Mouse (Mus musculus) CH12.LX (cell line): ENCODE results near the gene Spag5. TPM values are rescaled to one million over a fixed set of nuclear protein-coding genes. Genes with fewer than 3 reads are reported as not detected.
"Not testable (repeated sequence)": the region's sequence is repeated elsewhere in the genome, so short reads cannot be mapped to it uniquely, and the experiment has no call there.

Experiments
- DNase-seq: peaks from one replicate; pipeline ENCODE4 v3.0.0-alpha.2; 2013; ENCODE audit errors: extremely low read depth
- H3K27ac ChIP-seq: 2 replicates; pipeline ENCODE4 v1.5.1; 2012; ENCODE audit warnings: low read depth, mild to moderate bottlenecking, control low read depth, moderate library complexity; ENCODE audit not compliant: insufficient read depth
- H3K27me3 ChIP-seq: replicated peaks from 2 replicates; pipeline ENCODE3; 2012; ENCODE audit warnings: inconsistent platforms
- H3K36me3 ChIP-seq, 2 experiments: replicated peaks in 1 of 2; 2 replicates each; pipeline versions ENCODE3 to v1.6.1; 2012; ENCODE audit warnings: inconsistent platforms in 1 of 2, low read length in 1 of 2, mild to moderate bottlenecking in 1 of 2, mixed read lengths in 1 of 2, moderate library complexity in 1 of 2; ENCODE audit not compliant: control insufficient read depth in 1 of 2, insufficient read depth in 1 of 2
- H3K4me1 ChIP-seq, 2 experiments: 2 replicates each; pipeline ENCODE4 v1.6.1; 2012; ENCODE audit warnings: inconsistent platforms in 1 of 2, moderate library complexity in 1 of 2; ENCODE audit not compliant: insufficient read depth in 2 of 2, control insufficient read depth in 1 of 2
- H3K4me2 ChIP-seq: 2 replicates; pipeline ENCODE4 v1.6.1; 2012; ENCODE audit warnings: low read depth, mild to moderate bottlenecking, control low read depth; ENCODE audit not compliant: poor library complexity, insufficient read depth, severe bottlenecking
- H3K4me3 ChIP-seq, 3 experiments: fragments of 150-350 bp in 1 of 3; sonication (generic) in 1 of 3; replicated peaks in 1 of 3; 2 replicates each; pipeline versions ENCODE3 to v1.5.1; 2011 to 2012; ENCODE audit warnings: low read depth in 2 of 3, low read length in 2 of 3, mild to moderate bottlenecking in 2 of 3, moderate library complexity in 2 of 3, control low read depth in 1 of 3, improper control_type of control experiment in 1 of 3, inconsistent platforms in 1 of 3, mixed read lengths in 1 of 3; ENCODE audit not compliant: poor library complexity in 1 of 3
- H3K79me2 ChIP-seq: replicated peaks from 2 replicates; pipeline ENCODE4 v1.6.1; 2012; ENCODE audit warnings: mild to moderate bottlenecking, moderate library complexity; ENCODE audit not compliant: control insufficient read depth, poor library complexity, insufficient read depth, severe bottlenecking; ENCODE audit errors: extremely low read depth
- H3K9ac ChIP-seq: 2 replicates; pipeline ENCODE4 v1.6.1; 2012; ENCODE audit warnings: low read depth, mild to moderate bottlenecking, control low read depth, moderate library complexity; ENCODE audit not compliant: insufficient read depth
- H3K9me3 ChIP-seq: replicated peaks from 2 replicates; pipeline ENCODE3; 2012; ENCODE audit warnings: low read length, inconsistent platforms, mixed read lengths
- CTCF ChIP-seq, 2 experiments: IDR thresholded peaks in 1 of 2; conservative IDR thresholded peaks in 1 of 2; 2 replicates each; pipeline ENCODE4 v1.5.1; 2011 to 2012; ENCODE audit warnings: low read depth in 2 of 2, low read length in 2 of 2, improper control_type of control experiment in 1 of 2, inconsistent platforms in 1 of 2, mild to moderate bottlenecking in 1 of 2, moderate library complexity in 1 of 2
- EP300 ChIP-seq: IDR thresholded peaks from 2 replicates; pipeline ENCODE4 v1.6.1; 2011; ENCODE audit warnings: low read length, improper control_type of control experiment
- ETS1 ChIP-seq: conservative IDR thresholded peaks from 2 replicates; pipeline ENCODE4 v1.6.1; 2012; ENCODE audit warnings: low read depth, mild to moderate bottlenecking, inconsistent platforms, low read length, improper control_type of control experiment, moderate library complexity
- IRF4 ChIP-seq: IDR thresholded peaks from 2 replicates; pipeline ENCODE4 v1.6.1; 2014; ENCODE audit warnings: low read depth, mild to moderate bottlenecking, inconsistent platforms, low read length, improper control_type of control experiment
- JUN ChIP-seq: IDR thresholded peaks from 2 replicates; pipeline ENCODE4 v1.6.1; 2011; ENCODE audit warnings: low read depth, mild to moderate bottlenecking, low read length, improper control_type of control experiment, moderate library complexity; ENCODE audit not compliant: insufficient read depth
- JUND ChIP-seq: conservative IDR thresholded peaks from 2 replicates; pipeline ENCODE4 v1.6.1; 2011; ENCODE audit warnings: low read depth, low read length, improper control_type of control experiment
- KAT2A ChIP-seq: IDR thresholded peaks from 2 replicates; pipeline ENCODE4 v1.6.1; 2012; ENCODE audit warnings: low read length, improper control_type of control experiment, inconsistent platforms; ENCODE audit not compliant: insufficient replicate concordance
- MAZ ChIP-seq: IDR thresholded peaks from 2 replicates; pipeline ENCODE4 v1.6.1; 2012; ENCODE audit warnings: low read depth, mild to moderate bottlenecking, inconsistent platforms, low read length, improper control_type of control experiment, moderate library complexity
- MXI1 ChIP-seq: IDR thresholded peaks from 2 replicates; pipeline ENCODE4 v1.6.1; 2011; ENCODE audit warnings: mild to moderate bottlenecking, low read depth, low read length, improper control_type of control experiment
- NRF1 ChIP-seq: IDR thresholded peaks from 2 replicates; pipeline ENCODE4 v1.6.1; 2014; ENCODE audit warnings: low read depth, mild to moderate bottlenecking, inconsistent platforms, low read length, improper control_type of control experiment, moderate library complexity
- PAX5 ChIP-seq: IDR thresholded peaks from 2 replicates; pipeline ENCODE4 v1.6.1; 2012; ENCODE audit warnings: low read length, inconsistent platforms, mixed read lengths
- POLR2A ChIP-seq: IDR thresholded peaks from 2 replicates; pipeline ENCODE4 v1.6.1; 2011; ENCODE audit warnings: low read depth, mild to moderate bottlenecking, improper control_type of control experiment, low read length
- POLR2AphosphoS2 ChIP-seq: IDR thresholded peaks from 2 replicates; pipeline ENCODE4 v1.6.1; 2011; ENCODE audit warnings: low read depth, low read length, improper control_type of control experiment
- RAD21 ChIP-seq: IDR thresholded peaks from 2 replicates; pipeline ENCODE4 v1.6.1; 2011; ENCODE audit warnings: low read depth, mild to moderate bottlenecking, low read length, improper control_type of control experiment, moderate library complexity
- SMC3 ChIP-seq: IDR thresholded peaks from 2 replicates; pipeline ENCODE4 v1.6.1; 2011; ENCODE audit warnings: low read depth, low read length, improper control_type of control experiment
- TCF12 ChIP-seq: IDR thresholded peaks from 2 replicates; pipeline ENCODE4 v1.6.1; 2014; ENCODE audit warnings: low read depth, mild to moderate bottlenecking, inconsistent platforms, low read length, improper control_type of control experiment
- USF1 ChIP-seq: IDR thresholded peaks from 2 replicates; pipeline ENCODE4 v1.6.1; 2014; ENCODE audit warnings: low read depth, mild to moderate bottlenecking, inconsistent platforms, low read length, improper control_type of control experiment
- USF2 ChIP-seq: conservative IDR thresholded peaks from 2 replicates; pipeline ENCODE4 v1.6.1; 2011; ENCODE audit warnings: low read depth, low read length, improper control_type of control experiment
- ZKSCAN1 ChIP-seq: IDR thresholded peaks from 2 replicates; pipeline ENCODE4 v1.6.1; 2012; ENCODE audit warnings: low read depth, inconsistent platforms, low read length, improper control_type of control experiment, borderline replicate concordance
- ZMIZ1 ChIP-seq: IDR thresholded peaks from 2 replicates; pipeline ENCODE4 v1.6.1; 2012; ENCODE audit warnings: low read depth, mild to moderate bottlenecking, inconsistent platforms, low read length, improper control_type of control experiment
- ZNF384 ChIP-seq: IDR thresholded peaks from 2 replicates; pipeline ENCODE4 v1.6.1; 2012; ENCODE audit warnings: low read depth, low read length, improper control_type of control experiment, inconsistent platforms
- dilution Hi-C: fragments of 300-500 bp; cut with MboI; formaldehyde crosslinking; loops from 2 replicates; pipeline ENCODE4 v1.14.3; 2020; ENCODE audit warnings: low sequenced_read_pairs; ENCODE audit not compliant: extremely low pct_unique_long_range_greater_than_20kb, extremely low pct_ligation_motif_present
- in situ Hi-C: fragments of 300-500 bp; cut with MboI; formaldehyde crosslinking; loops from 3 replicates; pipeline ENCODE4 v1.14.3; 2019; ENCODE audit warnings: low sequenced_read_pairs, low pct_ligation_motif_present, low pct_unique_long_range_greater_than_20kb, mixed read lengths
- polyA plus RNA-seq: library from polyadenylated mRNA; unstranded; fragments of >175 nt; gene quantifications from 2 replicates; pipeline ENCODE4 v1.2.1, GENCODE M21; 2012; ENCODE audit warnings: low read depth; ENCODE audit not compliant: insufficient read length
- total RNA-seq, 2 experiments: library from RNA; depleted of rRNA; stranded (reverse); fragments of 300-350 nt in 1 of 2; fragments of >200 nt in 1 of 2; gene quantifications; 2 replicates each; pipeline ENCODE4 v1.2.3; 2012 to 2014

Spag5 gene
- total and polyA plus RNA-seq, 3 experiments: 47.7 to 92.3 (median 57.0) TPM

- H3K36me3 ChIP-seq: peaks cover 88 to 97% of the 10 kb centered on the region in 2 experiments
- H3K4me1 ChIP-seq, H3K27me3 ChIP-seq, H3K4me3 ChIP-seq, dilution Hi-C loops, H3K4me2 ChIP-seq, H3K79me2 ChIP-seq, H3K9ac ChIP-seq, H3K27ac ChIP-seq, in situ Hi-C loops, H3K9me3 ChIP-seq: not testable (repeated sequence)
- DNase-seq: peak; percentile 43
- peak; percentile 15 for TF ChIP-seq RAD21
- TF ChIP-seq ZNF384: peak; percentile 45; the same call in 1 of the 2 replicates
- TF ChIP-seq SMC3: peak; percentile 8; the same call in 1 of the 2 replicates
- TF ChIP-seq CTCF (conservative IDR thresholded peaks at IDR 0.05 in 1 of 2, IDR thresholded peaks at IDR 0.05 in 1 of 2; ENCODE audit: low read depth in 2 of 2, low read length in 2 of 2): peak in 1 of 2 experiments; percentile 53; a peak in 2 of 4 replicates
Observed at GRCm38 (mm10) chr11:78276169-78276568, 25.2 kb upstream of the Spag5 start.

GRCm38 (mm10) chr11:78278853-78279252 is 22.5 kb upstream of the Spag5 start:
- no peak overlapping the region for H3K4me2 ChIP-seq
- H3K27ac ChIP-seq: no peak overlapping the region
- H3K36me3 ChIP-seq: peaks cover 81 to 96% of the 10 kb centered on the region in 2 experiments
- H3K4me3 ChIP-seq: no peak overlapping the region
- H3K79me2 ChIP-seq: no peaks in the 10 kb centered on the region
- TF ChIP-seq NRF1 (no peak), KAT2A (no peak), EP300 (no peak), MAZ (no peak), POLR2AphosphoS2 (no peak), RAD21 (no peak), POLR2A (no peak), ZMIZ1 (no peak), PAX5 (no peak), SMC3 (no peak), ZKSCAN1 (no peak), USF1 (no peak), ETS1 (no peak), USF2 (no peak), ZNF384 (no peak), JUND (no peak), JUN (no peak), MXI1 (no peak), IRF4 (no peak), TCF12 (no peak)
- TF ChIP-seq, all 38 proteins: peak for 0
- in situ Hi-C loops (no loop called here), dilution Hi-C loops (no loop called here)
- Histone ChIP-seq H3K9me3 (no peaks in the 10 kb centered on the region), H3K27me3 (no peaks in the 10 kb centered on the region), H3K9ac (no peak overlapping the region), H3K4me1 (no peaks in the 10 kb centered on the region)
- no peak for DNase-seq
